Mouse (Mus musculus) ES-E14 (cell line): ENCODE results near the gene Cacna2d1. TPM values are rescaled to one million over a fixed set of nuclear protein-coding genes. Genes with fewer than 3 reads are reported as not detected.
A peak's percentile ranks its signal among the peaks of the same experiment; 100 is the strongest.

ENCODE experiments used
- DNase-seq: peaks from one replicate; pipeline ENCODE4 v3.0.0-alpha.2; 2013; ENCODE audit warnings: low read depth, low spot score
- H3K27ac ChIP-seq: 2 replicates; pipeline ENCODE4 v1.5.1; 2012; ENCODE audit warnings: low read depth, mild to moderate bottlenecking, low read length, moderate library complexity, mixed read lengths; ENCODE audit not compliant: poor library complexity, insufficient read depth, severe bottlenecking
- H3K36me3 ChIP-seq: 2 replicates; pipeline ENCODE4 v1.6.1; 2012; ENCODE audit warnings: mild to moderate bottlenecking, low read length, moderate library complexity, mixed read lengths; ENCODE audit not compliant: control insufficient read depth, poor library complexity, insufficient read depth, severe bottlenecking
- H3K4me1 ChIP-seq, 2 experiments: fragments of 150-350 bp in 1 of 2; sonication (generic) in 1 of 2; 2 replicates each; pipeline ENCODE4 v1.6.1; 2012; ENCODE audit warnings: low read length in 2 of 2, mild to moderate bottlenecking in 1 of 2, mixed read lengths in 1 of 2; ENCODE audit not compliant: control insufficient read depth in 2 of 2, insufficient read depth in 2 of 2, poor library complexity in 1 of 2
- H3K4me3 ChIP-seq, 2 experiments: fragments of 150-350 bp in 1 of 2; sonication (generic) in 1 of 2; 2 replicates each; pipeline ENCODE4 v1.5.1; 2012; ENCODE audit warnings: low read length in 2 of 2, low read depth in 1 of 2, mild to moderate bottlenecking in 1 of 2, mixed read lengths in 1 of 2; ENCODE audit not compliant: insufficient read depth in 1 of 2, poor library complexity in 1 of 2, severe bottlenecking in 1 of 2
- H3K9ac ChIP-seq: 2 replicates; pipeline ENCODE4 v1.6.1; 2012; ENCODE audit warnings: low read depth, mild to moderate bottlenecking, low read length, mixed read lengths; ENCODE audit not compliant: poor library complexity, insufficient read depth, severe bottlenecking
- H3K9me3 ChIP-seq: fragments of 150-350 bp; sonication (generic); 2 replicates; pipeline ENCODE4 v1.6.1; 2012; ENCODE audit warnings: low read depth, mild to moderate bottlenecking, low read length; ENCODE audit not compliant: control insufficient read depth, insufficient read depth
- CHD2 ChIP-seq: IDR thresholded peaks from 2 replicates; pipeline ENCODE4 v1.6.1; 2014; ENCODE audit warnings: mild to moderate bottlenecking, low read depth, low read length, inconsistent platforms
- HCFC1 ChIP-seq: IDR thresholded peaks from 2 replicates; pipeline ENCODE4 v1.6.1; 2012; ENCODE audit warnings: low read length, inconsistent platforms, borderline replicate concordance; ENCODE audit not compliant: insufficient read depth
- MAFK ChIP-seq: IDR thresholded peaks from 2 replicates; pipeline ENCODE4 v1.6.1; 2014; ENCODE audit warnings: mild to moderate bottlenecking, low read depth, low read length, inconsistent platforms; ENCODE audit not compliant: insufficient read depth
- ZC3H11A ChIP-seq: IDR thresholded peaks from 2 replicates; pipeline ENCODE4 v1.6.1; 2012; ENCODE audit warnings: low read depth, mild to moderate bottlenecking, inconsistent platforms, low read length, borderline replicate concordance
- ZNF384 ChIP-seq: IDR thresholded peaks from 2 replicates; pipeline ENCODE4 v1.6.1; 2012; ENCODE audit warnings: low read depth, low read length, inconsistent platforms
- in situ Hi-C, 2 experiments: fragments of 600-800 bp; cut with MboI; formaldehyde crosslinking; loops; one replicate each; pipeline ENCODE4 v1.15.1; 2025; ENCODE audit warnings: low sequenced_read_pairs in 2 of 2, inconsistent platforms in 1 of 2; ENCODE audit not compliant: unreplicated experiment in 2 of 2
- total RNA-seq: library from RNA; depleted of rRNA; stranded (reverse); fragments of 300-350 nt; gene quantifications from 2 replicates; pipeline ENCODE4 v1.2.3, GENCODE M21; 2012

Cacna2d1 gene
- total RNA-seq, 1 experiment, result 6.1 TPM

DNA sequence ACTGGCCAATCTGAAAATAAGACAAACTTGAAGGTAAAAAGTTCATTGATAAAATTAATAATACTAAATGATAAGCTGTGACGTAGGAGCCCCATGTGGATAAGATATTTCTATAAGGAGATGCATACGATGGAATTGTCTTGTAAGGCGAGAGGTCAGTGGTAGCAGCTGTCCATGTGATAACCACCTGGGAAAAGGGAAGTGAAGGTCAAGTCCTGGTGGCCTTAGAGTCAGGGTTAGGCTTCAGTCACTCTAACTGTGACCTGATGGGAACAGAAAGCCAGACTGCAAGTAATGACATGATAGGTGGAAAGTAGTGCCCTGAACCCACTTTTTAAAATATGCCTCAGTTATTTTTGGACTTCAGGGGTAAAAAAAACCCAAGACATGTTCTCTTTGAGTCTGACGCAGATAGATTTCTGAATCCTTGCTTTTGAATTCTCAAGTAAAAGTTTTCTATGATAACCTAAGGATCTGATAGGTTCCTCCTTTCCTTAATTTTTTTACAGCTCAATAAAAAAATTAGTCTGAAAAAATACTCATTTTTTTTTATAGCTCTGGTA, 383.3 kb downstream of the Cacna2d1 start:
- H3K4me3 ChIP-seq, result no peak overlapping the region
- in situ Hi-C loops, result loop anchor here (25.0 kb wide), 2 partner anchors 545 to 570 kb away; no protein-coding TSS in a partner anchor
- no peak for TF ChIP-seq MAFK
- no peak for TF ChIP-seq CHD2
- no peak for TF ChIP-seq ZC3H11A
- TF ChIP-seq HCFC1, result no peak
- no peak for TF ChIP-seq ZNF384

DNA sequence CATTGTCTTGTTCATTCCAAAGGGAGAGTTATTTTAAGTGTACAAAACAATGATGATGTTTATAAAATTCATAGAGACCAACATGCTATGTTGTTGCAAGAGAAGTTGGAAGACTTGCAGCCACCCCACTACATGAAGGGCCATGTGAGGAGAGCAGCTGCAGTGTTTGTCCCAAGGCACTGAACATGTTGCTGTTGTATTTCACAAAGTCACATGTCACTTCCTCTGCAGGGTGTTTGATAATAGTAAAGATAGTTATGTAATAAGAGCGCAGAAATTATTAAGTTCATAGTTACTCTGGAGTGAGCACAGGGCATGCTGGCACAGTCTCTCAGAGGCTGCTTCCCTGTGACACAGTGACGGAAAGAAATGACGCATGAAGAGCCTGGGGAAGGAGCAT, 392.1 kb downstream of the Cacna2d1 start:
- no peaks in the 10 kb centered on the region for H3K9me3 ChIP-seq
- H3K36me3 ChIP-seq, result no peaks in the 10 kb centered on the region
- DNase-seq, result no peak
- H3K4me1 ChIP-seq, result no peaks in the 10 kb centered on the region
- in situ Hi-C loops, result no loop called here
- H3K9ac ChIP-seq, result no peak overlapping the region
- no peak overlapping the region for H3K4me3 ChIP-seq
- TF ChIP-seq ZNF384, result no peak
- no peak for TF ChIP-seq HCFC1
- no peak for TF ChIP-seq MAFK
- no peak for TF ChIP-seq ZC3H11A
- TF ChIP-seq CHD2, result no peak
- H3K27ac ChIP-seq, result no peak overlapping the region

More for the DNA sequence above, 383.3 kb downstream of the Cacna2d1 start:
- no peak overlapping the region for H3K27ac ChIP-seq
- no peak overlapping the region for H3K9ac ChIP-seq
- DNase-seq, result no peak
- H3K9me3 ChIP-seq, result no peaks in the 10 kb centered on the region
- H3K4me1 ChIP-seq, result no peaks in the 10 kb centered on the region
- no peaks in the 10 kb centered on the region for H3K36me3 ChIP-seq

- H3K9me3 ChIP-seq, result no peaks in the 10 kb centered on the region
- TF ChIP-seq ZNF384 (no peak), ZC3H11A (no peak), MAFK (no peak), HCFC1 (no peak), CHD2 (no peak)
- no peak overlapping the region for H3K9ac ChIP-seq
- H3K4me1 ChIP-seq, result no peaks in the 10 kb centered on the region
- DNase-seq, result peak; percentile 45
- H3K27ac ChIP-seq, result no peak overlapping the region
- H3K4me3 ChIP-seq, result no peak overlapping the region
- in situ Hi-C loops, result no loop called here
- no peaks in the 10 kb centered on the region for H3K36me3 ChIP-seq
Measured at GRCm38 (mm10) chr5:16345393-16345792, 410.9 kb downstream of the Cacna2d1 start.

GRCm38 (mm10) chr5:16355816-16356215, 421.3 kb downstream of the Cacna2d1 start:
- TF ChIP-seq ZC3H11A (no peak), ZNF384 (no peak), CHD2 (no peak), MAFK (no peak), HCFC1 (no peak)
- in situ Hi-C loops, result no loop called here
- Histone ChIP-seq H3K4me3 (no peak overlapping the region), H3K27ac (no peak overlapping the region), H3K4me1 (no peaks in the 10 kb centered on the region), H3K9me3 (no peaks in the 10 kb centered on the region), H3K36me3 (no peaks in the 10 kb centered on the region), H3K9ac (no peak overlapping the region)
- no peak for DNase-seq

DNA sequence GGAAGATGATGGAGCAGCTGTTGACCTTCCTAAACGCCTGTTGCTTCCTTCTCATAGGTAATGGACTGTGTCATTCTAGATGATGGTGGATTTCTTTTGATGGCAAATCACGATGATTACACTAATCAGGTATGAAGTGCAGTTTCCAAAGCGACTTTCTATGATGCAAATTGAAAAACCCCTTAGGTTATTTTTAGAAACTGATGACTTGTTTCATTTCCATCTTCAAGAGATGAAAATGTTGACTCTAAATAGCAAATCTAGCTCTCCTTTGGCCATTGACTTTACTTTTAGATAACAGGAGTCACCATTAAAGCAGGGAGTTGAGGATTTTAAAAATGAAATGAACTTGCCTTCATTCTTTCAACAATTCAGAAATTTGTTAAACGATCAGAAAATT, 423.2 kb downstream of the Cacna2d1 start:
- no peak overlapping the region for H3K9ac ChIP-seq
- no peaks in the 10 kb centered on the region for H3K9me3 ChIP-seq
- TF ChIP-seq HCFC1, result no peak
- no peak for TF ChIP-seq ZNF384
- TF ChIP-seq CHD2, result no peak
- TF ChIP-seq MAFK, result no peak
- TF ChIP-seq ZC3H11A, result no peak
- no peak overlapping the region for H3K27ac ChIP-seq
- H3K4me3 ChIP-seq, result no peak overlapping the region
- H3K36me3 ChIP-seq, result no peaks in the 10 kb centered on the region
- in situ Hi-C loops, result no loop called here
- no peaks in the 10 kb centered on the region for H3K4me1 ChIP-seq
- DNase-seq, result no peak
